Comparison of ENCODE assay signal across 8 mouse cellular contexts in genomic region chrX:12677396-12677795, GRCm38 (mm10). TPM values are rescaled to one million over a fixed set of nuclear protein-coding genes. Genes with fewer than 3 reads are reported as not detected.
DNase-seq lines count a peak whose midpoint lies in the region; TF ChIP-seq lines count a peak whose summit lies in the region.

No protein-coding gene starts in this region.

- no peak for TF ChIP-seq EP300 in heart, adult 2 months (IDR thresholded peaks at IDR 0.05; ENCODE audit: insufficient read depth, low read depth, low read length)
- no peak for TF ChIP-seq EP300 in CH12.LX (IDR thresholded peaks at IDR 0.05; ENCODE audit: low read length)

- dilution Hi-C loops in CH12.LX (cut with MboI; ENCODE audit: extremely low pct_ligation_motif_present, extremely low pct_unique_long_range_greater_than_20kb, low sequenced_read_pairs) = no loop called here

- H3K4me3 ChIP-seq in heart, adult 2 months = no peak overlapping the region
- no peak overlapping the region for H3K4me3 ChIP-seq in CH12.LX (replicated peaks in 1 of 3; ENCODE audit: low read depth in 2 of 3, low read length in 2 of 3, poor library complexity in 1 of 3)
- no peak overlapping the region for H3K4me3 ChIP-seq in gastrocnemius, adult 2 months

- peak; percentile 74 for TF ChIP-seq RAD21 in CH12.LX (IDR thresholded peaks at IDR 0.05; ENCODE audit: low read depth, low read length)

- H3K4me2 ChIP-seq in CH12.LX (ENCODE audit: insufficient read depth, low read depth, poor library complexity, severe bottlenecking) = no peak overlapping the region

- H3K36me3 ChIP-seq in heart, adult 2 months (ENCODE audit: control insufficient read depth, insufficient read depth, low read length) = peaks cover 4% of the 10 kb centered on the region; the same call in 1 of the 2 replicates
- H3K36me3 ChIP-seq in CH12.LX (replicated peaks in 1 of 2; ENCODE audit: control insufficient read depth in 1 of 2, insufficient read depth in 1 of 2, low read length in 1 of 2) = peaks cover 4 to 25% of the 10 kb centered on the region in 2 experiments

- no peak overlapping the region for H3K9ac ChIP-seq in heart, adult 2 months (ENCODE audit: low read depth, low read length)
- H3K9ac ChIP-seq in CH12.LX (ENCODE audit: insufficient read depth, low read depth) = no peak overlapping the region

- intact Hi-C loops in heart, adult 2 months (cut with DNase I) = loop anchor here (2.0 to 10.0 kb wide), 4 partner anchors 85 to 397 kb away; partner anchors contain the start of genes Med14 and Usp9x
- intact Hi-C loops in heart, postnatal 25 days (cut with DNase I) = loop anchor here (2.0 to 10.0 kb wide), 6 partner anchors 85 to 977 kb away; partner anchors contain the start of genes Med14 and Usp9x
- intact Hi-C loops in gastrocnemius, adult 2 months (cut with DNase I) = loop anchor here (2.0 to 5.0 kb wide), 4 partner anchors 117 to 395 kb away; partner anchors contain the start of gene Usp9x

- H3K27ac ChIP-seq in heart, adult 2 months = no peak overlapping the region
- H3K27ac ChIP-seq in CH12.LX (ENCODE audit: insufficient read depth, low read depth) = no peak overlapping the region
- no peak overlapping the region for H3K27ac ChIP-seq in gastrocnemius, adult 2 months

- no peaks in the 10 kb centered on the region; the same call in 1 of the 2 replicates for H3K4me1 ChIP-seq in heart, adult 2 months (ENCODE audit: control insufficient read depth, insufficient read depth, low read length)
- peaks cover 0 to 2% of the 10 kb centered on the region in 2 experiments; a peak in 1 of 4 replicates for H3K4me1 ChIP-seq in CH12.LX (ENCODE audit: control insufficient read depth in 1 of 2, insufficient read depth in 2 of 2)

- TF ChIP-seq CTCF in heart, adult 2 months (IDR thresholded peaks at IDR 0.05) = peak; percentile 89
- TF ChIP-seq CTCF in CH12.LX (conservative IDR thresholded peaks at IDR 0.05 in 1 of 2, IDR thresholded peaks at IDR 0.05 in 1 of 2; ENCODE audit: low read depth in 2 of 2, low read length in 2 of 2) = peak; percentile 41 to 73
- TF ChIP-seq CTCF in gastrocnemius, adult 2 months (IDR thresholded peaks at IDR 0.05) = peak; percentile 79

- H3K27me3 ChIP-seq in heart, adult 2 months (ENCODE audit: control insufficient read depth, insufficient read depth, low read length) = no peaks in the 10 kb centered on the region
- no peaks in the 10 kb centered on the region for H3K27me3 ChIP-seq in CH12.LX (replicated peaks)

- no peaks in the 10 kb centered on the region for H3K79me2 ChIP-seq in heart, adult 2 months (replicated peaks; ENCODE audit: control insufficient read depth, insufficient read depth, low read length)
- H3K79me2 ChIP-seq in CH12.LX (replicated peaks; ENCODE audit: control insufficient read depth, extremely low read depth, insufficient read depth, poor library complexity, severe bottlenecking) = peaks cover 4% of the 10 kb centered on the region; the same call in 1 of the 2 replicates

- H3K9me3 ChIP-seq in CH12.LX (replicated peaks; ENCODE audit: low read length) = no peaks in the 10 kb centered on the region

- in situ Hi-C loops in CH12.LX (cut with MboI; ENCODE audit: low pct_ligation_motif_present, low pct_unique_long_range_greater_than_20kb, low sequenced_read_pairs) = loop anchor here (25.0 kb wide), 2 partner anchors 110 to 535 kb away; no protein-coding TSS in a partner anchor

- peak; percentile 24 to 71 for DNase-seq in heart, adult 2 months
- DNase-seq in heart, postnatal 25 days (ENCODE audit: low spot score) = no peak
- peak; percentile 64 for DNase-seq in CH12.LX (ENCODE audit: extremely low read depth)
- peak; percentile 54 for DNase-seq in c-Kit-positive CD71-positive TER-119-negative erythroid progenitor cells, embryonic 14.5 days (ENCODE audit: low read depth)
- DNase-seq in gastrocnemius, adult 2 months = peak; percentile 62
- peak; percentile 26 to 55 for DNase-seq in layer of hippocampus, postnatal 14 days (ENCODE audit: low spot score in 2 of 2)
- peak; percentile 80 for DNase-seq in naive thymus-derived CD4-positive, alpha-beta T cell, adult 2 months (ENCODE audit: low read depth)
- DNase-seq in testis, postnatal 14 days (ENCODE audit: low spot score) = peak; percentile 11

- 18% methylated on average over 6 of the region's 6 CpGs for WGBS in heart, adult 2 months

- TF ChIP-seq POLR2A in heart, adult 2 months (IDR thresholded peaks at IDR 0.05; ENCODE audit: insufficient read depth, low read depth, low read length) = no peak
- no peak for TF ChIP-seq POLR2A in CH12.LX (IDR thresholded peaks at IDR 0.05; ENCODE audit: low read depth, low read length)

TF ChIP-seq in CH12.LX, 34 proteins besides CTCF, POLR2A, EP300 and RAD21:
- TF ChIP-seq MYC (IDR thresholded peaks at IDR 0.05; ENCODE audit: low read depth, low read length) = no peak
- no peak for TF ChIP-seq BHLHE40 (IDR thresholded peaks at IDR 0.05; ENCODE audit: low read depth, low read length)
- TF ChIP-seq TBP (conservative IDR thresholded peaks at IDR 0.05; ENCODE audit: low read depth, low read length) = no peak
- TF ChIP-seq ELF1 (IDR thresholded peaks at IDR 0.05; ENCODE audit: low read depth, low read length) = no peak
- TF ChIP-seq IRF4 (IDR thresholded peaks at IDR 0.05; ENCODE audit: low read depth, low read length) = no peak
- TF ChIP-seq ZKSCAN1 (IDR thresholded peaks at IDR 0.05; ENCODE audit: borderline replicate concordance, low read depth, low read length) = no peak
- TF ChIP-seq HCFC1 (IDR thresholded peaks at IDR 0.05; ENCODE audit: low read depth, low read length) = no peak
- no peak for TF ChIP-seq MAX (IDR thresholded peaks at IDR 0.05; ENCODE audit: low read length)
- TF ChIP-seq E2F4 (IDR thresholded peaks at IDR 0.05; ENCODE audit: insufficient replicate concordance, low read depth, low read length) = no peak
- no peak for TF ChIP-seq TCF12 (IDR thresholded peaks at IDR 0.05; ENCODE audit: low read depth, low read length)
- 0 out of 2 replicates have a peak, but pooled peaks have one; percentile 2 for TF ChIP-seq ZC3H11A (IDR thresholded peaks at IDR 0.05; ENCODE audit: low read depth, low read length)
- peak; percentile 66 for TF ChIP-seq SMC3 (IDR thresholded peaks at IDR 0.05; ENCODE audit: low read depth, low read length)
- no peak for TF ChIP-seq USF1 (IDR thresholded peaks at IDR 0.05; ENCODE audit: low read depth, low read length)
- no peak for TF ChIP-seq MEF2A (IDR thresholded peaks at IDR 0.05; ENCODE audit: borderline replicate concordance, low read depth, low read length)

RNA-seq across cellular contexts. Expression of gene 1810030O07Rik, which starts 3.9 kb away (rescaled TPM):
- total RNA-seq in heart, adult 2 months (2021) = 10 to 100 TPM in 1 of 2 experiments, 1 to 10 TPM in 1; 8.5 to 14.4 TPM
- polyA plus RNA-seq in heart, adult 2 months (2012; rRNA removed) = 9.9 and 13.3 TPM in 2 replicates
- 10 to 100 TPM in 1 of 2 experiments, 1 to 10 TPM in 1; 7.8 to 12.1 TPM for total RNA-seq in heart, postnatal 25 days (2021)
- total RNA-seq in CH12.LX (2012; rRNA removed) = 25.5 and 26.2 TPM in 2 replicates
- total RNA-seq in CH12.LX (2014; rRNA removed) = 40.6 and 43.5 TPM in 2 replicates
- 22.4 and 26.0 TPM in 2 replicates for polyA plus RNA-seq in CH12.LX (2012; ENCODE audit: insufficient read length, low read depth)
- 1 to 10 TPM; 4.9 to 8.6 TPM for total RNA-seq in gastrocnemius, adult 2 months (2021)
- 10 to 100 TPM; 12.4 to 15.6 TPM for total RNA-seq in layer of hippocampus, postnatal 14 days (2021)
